Mouse (Mus musculus) G1E-ER4 (cell line): ENCODE measurements around the gene Zdhhc12. TPM values are rescaled to one million over a fixed set of nuclear protein-coding genes. Genes with fewer than 3 reads are reported as not detected.

Experiments
- GATA1 ChIP-seq: IDR thresholded peaks from one replicate; pipeline ENCODE4 v1.8.0; 2012; ENCODE audit warnings: low read length, inconsistent platforms
- polyA plus RNA-seq: library from polyadenylated mRNA; stranded (reverse); fragments of >175 nt; gene quantifications from 2 replicates; pipeline ENCODE4 v1.2.3, GENCODE M21; 2012

The Zdhhc12 gene
- polyA plus RNA-seq, 1 experiment, result 42.0 TPM

DNA sequence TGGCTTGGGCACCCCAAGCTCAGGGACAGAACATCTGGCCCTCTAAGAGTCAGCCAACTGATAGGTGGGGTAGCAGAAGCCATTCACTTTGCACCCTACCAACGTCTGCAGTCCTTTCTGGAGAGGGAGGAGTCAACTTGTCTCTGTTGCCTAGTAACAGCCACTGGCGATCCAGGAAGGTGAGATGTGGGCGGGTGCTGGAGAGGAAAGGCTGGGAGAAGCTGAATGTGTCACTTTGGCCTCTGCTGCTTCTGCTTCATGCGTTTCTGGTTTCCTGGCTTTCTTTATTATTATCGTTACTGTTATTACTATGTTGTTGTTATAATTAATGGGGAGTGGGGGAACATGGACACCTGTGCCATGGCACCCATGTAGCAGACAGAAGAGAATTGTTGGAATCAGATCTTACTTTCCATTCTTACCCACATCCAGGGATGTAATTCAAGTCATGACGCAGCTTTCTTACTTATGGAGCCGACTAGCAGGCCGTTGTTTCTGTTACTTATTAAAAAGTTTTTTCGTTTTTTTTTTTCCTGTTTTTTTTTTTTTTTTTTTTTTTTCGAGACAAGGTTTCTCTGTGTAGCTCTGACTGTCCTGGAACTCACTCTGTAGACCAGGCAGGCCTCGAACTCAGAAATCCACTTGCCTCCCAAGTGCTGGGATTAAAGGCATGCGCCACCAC is 36.1 kb downstream of the Zdhhc12 start, which contains the start of gene Set:
Gene Set, plus strand, starts transcription at position 156 of the 682 bp plus-strand sequence.
- no peak for TF ChIP-seq GATA1

- no peak for TF ChIP-seq GATA1
These were observed 36.7 kb downstream of the Zdhhc12 start for GRCm38 (mm10) chr2:30056736-30057135.

- TF ChIP-seq GATA1, result no peak
These were observed 41.3 kb downstream of the Zdhhc12 start for GRCm38 (mm10) chr2:30051992-30052761.

GRCm38 (mm10) chr2:30049831-30050230 is 43.6 kb downstream of the Zdhhc12 start:
- TF ChIP-seq GATA1, result peak; percentile 28

GRCm38 (mm10) chr2:30048699-30049388 is 44.6 kb downstream of the Zdhhc12 start, which contains the start of gene Wdr34:
Wdr34 (minus strand) TSS chr2:30048881.
- TF ChIP-seq GATA1, result no peak

GRCm38 (mm10) chr2:30048101-30048501 is 45.3 kb downstream of the Zdhhc12 start:
- TF ChIP-seq GATA1, result no peak

DNA sequence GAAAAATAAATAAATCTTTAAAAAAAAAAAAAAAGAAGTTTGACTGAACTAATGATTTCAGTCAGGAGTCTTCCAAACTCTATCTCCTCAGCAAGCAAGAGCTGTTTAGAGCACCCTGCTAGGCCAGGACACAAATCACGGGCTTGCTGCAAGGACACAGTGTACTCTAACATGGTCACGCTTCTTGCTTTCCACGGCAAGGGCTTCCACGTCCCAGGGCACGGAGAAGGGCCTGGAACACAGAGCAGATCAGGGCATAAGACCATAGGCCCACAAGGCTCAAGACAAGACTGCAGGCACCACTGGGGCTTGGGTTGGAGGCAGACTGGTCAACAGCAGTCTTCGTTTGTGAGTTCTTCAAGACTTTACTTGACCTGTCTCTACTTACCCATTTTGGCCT is 46.3 kb downstream of the Zdhhc12 start:
- TF ChIP-seq GATA1, result no peak

- TF ChIP-seq GATA1, result no peak
These were observed 48.9 kb downstream of the Zdhhc12 start for GRCm38 (mm10) chr2:30044550-30044949.

DNA sequence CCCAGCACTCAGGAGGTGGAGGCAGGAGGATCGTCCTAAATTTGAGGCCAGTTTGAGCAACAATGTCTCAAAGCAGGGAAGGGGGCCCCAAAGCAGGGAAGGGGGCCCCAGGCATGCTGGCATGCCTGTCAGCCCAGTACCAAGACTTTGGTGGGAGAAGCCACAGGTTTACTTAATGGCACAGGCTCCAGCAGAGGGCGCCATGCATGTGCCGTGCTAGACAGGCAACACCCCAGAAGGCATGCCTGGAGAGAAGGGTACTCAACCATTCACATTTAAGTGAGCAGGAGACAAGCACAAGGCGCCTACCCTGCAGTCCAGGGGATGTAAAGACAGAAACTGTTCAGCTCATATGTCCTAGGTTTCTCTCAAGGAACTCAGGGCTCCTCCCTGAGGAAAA is 51.0 kb downstream of the Zdhhc12 start:
- no peak for TF ChIP-seq GATA1

Other genes starting within 250 kb of the Zdhhc12 start
- 22.5 and 33.9 TPM in 2 replicates for gene Cercam, start 224.5 kb downstream of the Zdhhc12 start, polyA plus RNA-seq
- gene Odf2, start 204.4 kb downstream of the Zdhhc12 start, polyA plus RNA-seq, result 16.8 and 23.7 TPM in 2 replicates
- 62.7 and 85.8 TPM in 2 replicates for gene Gle1, start 158.2 kb downstream of the Zdhhc12 start, polyA plus RNA-seq
- 3.4 and 4.7 TPM in 2 replicates for gene Sptan1, start 128.1 kb downstream of the Zdhhc12 start, polyA plus RNA-seq
- gene Wdr34, start 44.8 kb downstream of the Zdhhc12 start, polyA plus RNA-seq, result 29.5 and 36.5 TPM in 2 replicates
- 618 and 765 TPM in 2 replicates for gene Set, start 36.3 kb downstream of the Zdhhc12 start, polyA plus RNA-seq
- 26.9 and 29.7 TPM in 2 replicates for gene Pkn3, start 16.0 kb downstream of the Zdhhc12 start, polyA plus RNA-seq
- gene Zer1, start 30.9 kb upstream of the Zdhhc12 start, polyA plus RNA-seq, result 11.1 and 18.6 TPM in 2 replicates
- 26.0 and 27.7 TPM in 2 replicates for gene Tbc1d13, start 40.1 kb upstream of the Zdhhc12 start, polyA plus RNA-seq
- gene Endog, start 77.8 kb upstream of the Zdhhc12 start, polyA plus RNA-seq, result 53.8 and 67.9 TPM in 2 replicates
- gene Spout1, start 84.8 kb upstream of the Zdhhc12 start, polyA plus RNA-seq, result 50.7 and 54.1 TPM in 2 replicates
- gene Kyat1, start 112.2 kb upstream of the Zdhhc12 start, polyA plus RNA-seq, result 4.8 and 16.9 TPM in 2 replicates
- gene Lrrc8a, start 144.1 kb upstream of the Zdhhc12 start, polyA plus RNA-seq, result 3.8 and 6.4 TPM in 2 replicates
- gene Gm28035, start 146.9 kb upstream of the Zdhhc12 start, polyA plus RNA-seq, result 0.53 and 2.0 TPM in 2 replicates
- 0.10 and 0.15 TPM in 2 replicates for gene Phyhd1, start 172.6 kb upstream of the Zdhhc12 start, polyA plus RNA-seq
- not detected in 2 replicates for gene Gm28038, start 187.4 kb upstream of the Zdhhc12 start, polyA plus RNA-seq
- gene Dolk, start 192.7 kb upstream of the Zdhhc12 start, polyA plus RNA-seq, result 5.8 and 8.4 TPM in 2 replicates
- gene Nup188, start 192.7 kb upstream of the Zdhhc12 start, polyA plus RNA-seq, result 108 and 109 TPM in 2 replicates